Mouse (Mus musculus): ENCODE data around the gene Man1a. TPM values are rescaled to one million over a fixed set of nuclear protein-coding genes. Genes with fewer than 3 reads are reported as not detected.

The Man1a gene
- polyA plus RNA-seq, 2 experiments: 11.9 to 14.2 TPM

- ATAC-seq (ENCODE audit: low FRiP score, low read depth) (no peak), DNase-seq (ENCODE audit: low spot score) (no peak)
- H3K4me2 ChIP-seq (replicated peaks; ENCODE audit: low read depth, low read length, severe bottlenecking): no peak overlapping the region
- WGBS: 69% methylated on average over 4 of the region's 4 CpGs
- H3K4me1 ChIP-seq (ENCODE audit: control insufficient read depth, insufficient read depth, low read length): no peaks in the 10 kb centered on the region
- TF ChIP-seq POLR2A (IDR thresholded peaks at IDR 0.05; ENCODE audit: borderline replicate concordance, extremely low read depth, insufficient read depth, insufficient read length): no peak
- no peak overlapping the region for H3K4me3 ChIP-seq (replicated peaks; ENCODE audit: low read length)
- no peaks in the 10 kb centered on the region for H3K9me3 ChIP-seq (ENCODE audit: control insufficient read depth, low read length)
- no peak overlapping the region for H3K27ac ChIP-seq (replicated peaks; ENCODE audit: low read depth, low read length)
- H3K27me3 ChIP-seq (ENCODE audit: control insufficient read depth, insufficient read depth, low read length): no peaks in the 10 kb centered on the region
- H3K9ac ChIP-seq (ENCODE audit: low read depth, low read length, severe bottlenecking): no peak overlapping the region
- no peaks in the 10 kb centered on the region for H3K36me3 ChIP-seq (ENCODE audit: control insufficient read depth, insufficient read depth, low read length)
These were observed 86.0 kb downstream of the Man1a start for GRCm38 (mm10) chr10:53990434-53990833.

- Histone ChIP-seq H3K9me3 (ENCODE audit: control insufficient read depth, low read length) (no peaks in the 10 kb centered on the region), H3K4me2 (replicated peaks; ENCODE audit: low read depth, low read length, severe bottlenecking) (no peak overlapping the region), H3K9ac (ENCODE audit: low read depth, low read length, severe bottlenecking) (no peak overlapping the region), H3K4me1 (ENCODE audit: control insufficient read depth, insufficient read depth, low read length) (no peaks in the 10 kb centered on the region), H3K27ac (replicated peaks; ENCODE audit: low read depth, low read length) (no peak overlapping the region), H3K4me3 (replicated peaks; ENCODE audit: low read length) (no peak overlapping the region), H3K27me3 (ENCODE audit: control insufficient read depth, insufficient read depth, low read length) (no peaks in the 10 kb centered on the region), H3K36me3 (ENCODE audit: control insufficient read depth, insufficient read depth, low read length) (no peaks in the 10 kb centered on the region)
- DNase-seq (ENCODE audit: low spot score) (no peak), ATAC-seq (ENCODE audit: low FRiP score, low read depth) (no peak)
- 90% methylated on average over 5 of the region's 5 CpGs for WGBS
- TF ChIP-seq POLR2A (IDR thresholded peaks at IDR 0.05; ENCODE audit: borderline replicate concordance, extremely low read depth, insufficient read depth, insufficient read length): no peak
These were observed 91.5 kb downstream of the Man1a start for GRCm38 (mm10) chr10:53984894-53985293.

GRCm38 (mm10) chr10:53984086-53984485 is 92.3 kb downstream of the Man1a start:
- Histone ChIP-seq H3K27ac (replicated peaks; ENCODE audit: low read depth, low read length) (no peak overlapping the region), H3K4me2 (replicated peaks; ENCODE audit: low read depth, low read length, severe bottlenecking) (no peak overlapping the region), H3K36me3 (ENCODE audit: control insufficient read depth, insufficient read depth, low read length) (no peaks in the 10 kb centered on the region), H3K27me3 (ENCODE audit: control insufficient read depth, insufficient read depth, low read length) (no peaks in the 10 kb centered on the region), H3K4me1 (ENCODE audit: control insufficient read depth, insufficient read depth, low read length) (no peaks in the 10 kb centered on the region), H3K9me3 (ENCODE audit: control insufficient read depth, low read length) (no peaks in the 10 kb centered on the region), H3K4me3 (replicated peaks; ENCODE audit: low read length) (no peak overlapping the region), H3K9ac (ENCODE audit: low read depth, low read length, severe bottlenecking) (no peak overlapping the region)
- no peak for TF ChIP-seq POLR2A (IDR thresholded peaks at IDR 0.05; ENCODE audit: borderline replicate concordance, extremely low read depth, insufficient read depth, insufficient read length)
- WGBS: 79% methylated on average over 3 of the region's 3 CpGs
- DNase-seq (ENCODE audit: low spot score) (no peak), ATAC-seq (ENCODE audit: low FRiP score, low read depth) (no peak)

- H3K9ac ChIP-seq (ENCODE audit: low read depth, low read length, severe bottlenecking): no peak overlapping the region
- DNase-seq (ENCODE audit: low spot score): no peak
- WGBS: 22% methylated on average over 1 of the region's 1 CpGs
- H3K27ac ChIP-seq (replicated peaks; ENCODE audit: low read depth, low read length): no peak overlapping the region
- no peaks in the 10 kb centered on the region for H3K4me1 ChIP-seq (ENCODE audit: control insufficient read depth, insufficient read depth, low read length)
- no peaks in the 10 kb centered on the region for H3K36me3 ChIP-seq (ENCODE audit: control insufficient read depth, insufficient read depth, low read length)
- H3K9me3 ChIP-seq (ENCODE audit: control insufficient read depth, low read length): no peaks in the 10 kb centered on the region
- no peak overlapping the region for H3K4me3 ChIP-seq (replicated peaks; ENCODE audit: low read length)
- ATAC-seq (ENCODE audit: low FRiP score, low read depth): no peak
- no peak overlapping the region for H3K4me2 ChIP-seq (replicated peaks; ENCODE audit: low read depth, low read length, severe bottlenecking)
- no peaks in the 10 kb centered on the region for H3K27me3 ChIP-seq (ENCODE audit: control insufficient read depth, insufficient read depth, low read length)
- TF ChIP-seq POLR2A (IDR thresholded peaks at IDR 0.05; ENCODE audit: borderline replicate concordance, extremely low read depth, insufficient read depth, insufficient read length): no peak
These were observed 97.8 kb downstream of the Man1a start for GRCm38 (mm10) chr10:53978647-53979046.

GRCm38 (mm10) chr10:53974180-53974579 is 102.2 kb downstream of the Man1a start:
- no peaks in the 10 kb centered on the region for H3K9me3 ChIP-seq (ENCODE audit: control insufficient read depth, low read length)
- H3K27ac ChIP-seq (replicated peaks; ENCODE audit: low read depth, low read length): no peak overlapping the region
- H3K27me3 ChIP-seq (ENCODE audit: control insufficient read depth, insufficient read depth, low read length): no peaks in the 10 kb centered on the region
- no peaks in the 10 kb centered on the region for H3K36me3 ChIP-seq (ENCODE audit: control insufficient read depth, insufficient read depth, low read length)
- ATAC-seq (ENCODE audit: low FRiP score, low read depth) (no peak), DNase-seq (ENCODE audit: low spot score) (no peak)
- no peaks in the 10 kb centered on the region for H3K4me1 ChIP-seq (ENCODE audit: control insufficient read depth, insufficient read depth, low read length)
- no peak overlapping the region for H3K4me3 ChIP-seq (replicated peaks; ENCODE audit: low read length)
- H3K4me2 ChIP-seq (replicated peaks; ENCODE audit: low read depth, low read length, severe bottlenecking): no peak overlapping the region
- no peak for TF ChIP-seq POLR2A (IDR thresholded peaks at IDR 0.05; ENCODE audit: borderline replicate concordance, extremely low read depth, insufficient read depth, insufficient read length)
- no peak overlapping the region for H3K9ac ChIP-seq (ENCODE audit: low read depth, low read length, severe bottlenecking)

GRCm38 (mm10) chr10:53959759-53960158 is 116.7 kb downstream of the Man1a start:
- Histone ChIP-seq H3K4me2 (replicated peaks; ENCODE audit: low read depth, low read length, severe bottlenecking) (no peak overlapping the region), H3K4me3 (replicated peaks; ENCODE audit: low read length) (no peak overlapping the region), H3K27me3 (ENCODE audit: control insufficient read depth, insufficient read depth, low read length) (no peaks in the 10 kb centered on the region), H3K9ac (ENCODE audit: low read depth, low read length, severe bottlenecking) (no peak overlapping the region), H3K9me3 (ENCODE audit: control insufficient read depth, low read length) (no peaks in the 10 kb centered on the region), H3K36me3 (ENCODE audit: control insufficient read depth, insufficient read depth, low read length) (no peaks in the 10 kb centered on the region), H3K27ac (replicated peaks; ENCODE audit: low read depth, low read length) (no peak overlapping the region), H3K4me1 (ENCODE audit: control insufficient read depth, insufficient read depth, low read length) (no peaks in the 10 kb centered on the region)
- 74% methylated on average over 3 of the region's 3 CpGs for WGBS
- no peak for TF ChIP-seq POLR2A (IDR thresholded peaks at IDR 0.05; ENCODE audit: borderline replicate concordance, extremely low read depth, insufficient read depth, insufficient read length)
- no peak for ATAC-seq (ENCODE audit: low FRiP score, low read depth)
- DNase-seq (ENCODE audit: low spot score): no peak
